Mouse (Mus musculus) intestine, embryonic 16.5 days (tissue): ENCODE data around the gene Flna. TPM values are rescaled to one million over a fixed set of nuclear protein-coding genes. Genes with fewer than 3 reads are reported as not detected.

Source experiments
- ATAC-seq: fragments of 200-750 bp; cut with Nextera tagmentation; 2 replicates; pipeline ENCODE4 v1.8.0; 2017; ENCODE audit warnings: moderate TSS enrichment, moderate library complexity
- H3K27ac ChIP-seq: fragments of 300-500 bp; sonication (generic); 2 replicates; pipeline ENCODE4 v1.5.1; 2014; ENCODE audit warnings: mild to moderate bottlenecking, low read length
- H3K27me3 ChIP-seq: fragments of 300-500 bp; sonication (generic); replicated peaks from 2 replicates; pipeline ENCODE4 v1.6.1; 2014; ENCODE audit warnings: low read length, control low read depth, mixed read lengths; ENCODE audit not compliant: control insufficient read depth, insufficient read depth
- H3K36me3 ChIP-seq: fragments of 300-500 bp; sonication (generic); 2 replicates; pipeline ENCODE4 v1.6.1; 2014; ENCODE audit warnings: low read length, control low read depth; ENCODE audit not compliant: control insufficient read depth, insufficient read depth
- H3K4me1 ChIP-seq: fragments of 300-500 bp; sonication (generic); 2 replicates; pipeline ENCODE4 v1.6.1; 2014; ENCODE audit warnings: low read length, control low read depth, mixed read lengths; ENCODE audit not compliant: control insufficient read depth, insufficient read depth
- H3K4me2 ChIP-seq: fragments of 300-500 bp; sonication (generic); 2 replicates; pipeline ENCODE4 v1.6.1; 2014; ENCODE audit warnings: low read depth, low read length, control low read depth
- H3K4me3 ChIP-seq: fragments of 300-500 bp; sonication (generic); 2 replicates; pipeline ENCODE4 v1.5.1; 2014; ENCODE audit warnings: mild to moderate bottlenecking, low read length
- H3K9ac ChIP-seq: fragments of 300-500 bp; sonication (generic); 2 replicates; pipeline ENCODE4 v1.6.1; 2014; ENCODE audit warnings: low read depth, low read length
- H3K9me3 ChIP-seq: fragments of 300-500 bp; sonication (generic); 2 replicates; pipeline ENCODE4 v1.6.1; 2016; ENCODE audit warnings: low read length, control low read depth; ENCODE audit not compliant: control insufficient read depth
- WGBS: fragments of 180-500 bp; shearing (Covaris S2); extraction: QIAGEN DNeasy Blood & Tissue Kit; methylation state at CpG from one replicate; pipeline ENCODE4 v1.1.7; 2014; 5-methylcytosine and 5-hydroxymethylcytosine counted together
- polyA plus RNA-seq: library from polyadenylated mRNA; unstranded; fragments of >200 nt; fragmentation: Nextera tagmentation; extraction: Ambion mirVana; gene quantifications from 2 replicates; pipeline ENCODE4 v1.2.1, GENCODE M21; 2015

Gene Flna
- polyA plus RNA-seq, 1 experiment from 2014 or later = 240 TPM

GRCm38 (mm10) chrX:74277916-74278315 is 28.3 kb upstream of the Flna start:
- no peaks in the 10 kb centered on the region for H3K9me3 ChIP-seq
- no peak overlapping the region for H3K9ac ChIP-seq
- WGBS = 71% methylated on average over 8 of the region's 8 CpGs
- H3K4me1 ChIP-seq = peaks cover 2% of the 10 kb centered on the region; the same call in 1 of the 2 replicates
- H3K4me2 ChIP-seq = no peak overlapping the region
- H3K4me3 ChIP-seq = no peak overlapping the region
- ATAC-seq = no peak
- H3K36me3 ChIP-seq = no peaks in the 10 kb centered on the region
- no peak overlapping the region for H3K27ac ChIP-seq
- no peaks in the 10 kb centered on the region for H3K27me3 ChIP-seq

DNA sequence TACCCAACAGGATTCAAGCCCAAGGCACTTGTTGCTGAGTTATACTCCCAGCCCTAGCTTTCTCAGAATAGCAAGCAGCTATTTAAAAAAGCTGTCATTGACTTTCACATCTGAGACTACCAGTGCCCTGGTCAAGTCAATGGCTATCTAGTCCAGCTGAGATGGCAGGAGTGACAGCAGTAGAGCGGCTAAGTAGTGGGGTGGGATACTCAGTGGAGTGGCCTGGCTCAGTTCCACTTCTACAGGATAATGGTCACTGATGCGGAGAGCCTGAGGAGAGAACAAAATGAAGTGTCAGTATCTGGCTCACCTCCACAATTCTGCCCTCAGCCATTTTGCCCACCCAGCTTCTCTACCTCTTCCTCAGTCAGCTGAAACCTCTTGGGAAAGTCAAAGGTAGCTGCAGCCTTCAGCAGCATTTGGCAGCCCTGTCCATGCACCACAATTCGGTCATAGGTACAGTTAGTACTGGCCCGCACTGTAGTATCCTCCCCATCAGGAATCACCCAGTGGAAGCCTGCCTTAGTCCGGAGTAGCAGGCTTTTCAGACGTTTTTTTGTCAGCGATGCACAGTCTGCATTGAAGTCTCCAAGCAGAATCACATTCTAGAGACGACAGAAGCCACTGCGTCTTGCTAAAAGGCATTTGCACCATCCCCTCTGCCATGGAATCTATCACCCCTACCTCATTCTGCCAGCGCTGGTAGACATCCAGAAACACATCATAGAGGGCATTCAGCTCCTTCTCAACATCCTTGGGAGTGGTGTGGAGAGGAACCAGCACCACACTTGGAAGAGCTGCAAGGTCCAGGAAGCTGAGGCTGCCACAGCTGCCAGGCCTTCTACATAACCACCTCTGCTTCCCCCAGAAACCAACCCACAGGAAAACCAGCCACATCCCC is 24.1 kb upstream of the Flna start:
- H3K36me3 ChIP-seq = no peaks in the 10 kb centered on the region
- WGBS = 32% methylated on average over 10 of the region's 10 CpGs
- no peak overlapping the region for H3K4me2 ChIP-seq
- H3K27ac ChIP-seq = peak overlapping the region; percentile 23
- H3K27me3 ChIP-seq = no peaks in the 10 kb centered on the region
- no peak overlapping the region for H3K4me3 ChIP-seq
- H3K9me3 ChIP-seq = no peaks in the 10 kb centered on the region
- ATAC-seq = no peak
- no peak overlapping the region for H3K9ac ChIP-seq
- no peaks in the 10 kb centered on the region for H3K4me1 ChIP-seq

DNA sequence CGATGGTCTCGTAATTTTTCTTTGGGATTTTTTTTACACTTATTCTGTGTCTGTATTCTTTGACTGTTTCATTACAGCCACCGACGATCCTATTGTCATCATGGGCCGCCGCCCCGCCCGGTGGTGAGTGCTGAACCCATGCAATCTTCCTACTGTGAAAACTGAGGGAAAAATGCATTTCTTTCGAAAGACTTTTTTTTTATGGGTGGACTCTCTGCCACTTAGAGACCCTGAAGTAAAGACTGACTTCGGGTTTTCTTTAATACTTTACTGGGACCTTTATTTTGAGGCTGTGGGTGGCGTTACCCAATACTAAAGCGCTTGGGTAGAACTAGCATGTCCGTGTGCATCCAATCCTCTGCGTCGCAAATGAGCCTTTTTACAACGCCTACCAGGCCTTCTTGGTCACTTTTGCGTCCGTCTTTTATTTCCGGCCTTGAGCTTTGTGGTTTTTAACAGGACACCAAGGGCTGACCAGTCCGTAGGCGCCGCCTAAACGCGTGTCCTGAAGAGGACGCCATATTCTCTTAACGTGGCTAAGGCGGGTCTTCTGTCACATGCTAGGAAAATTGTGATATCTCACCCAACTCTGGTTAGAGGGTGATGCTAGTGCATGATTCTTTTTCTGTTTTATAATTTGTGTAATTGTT is 21.4 kb upstream of the Flna start:
- Histone ChIP-seq H3K9me3 (no peaks in the 10 kb centered on the region), H3K27me3 (no peaks in the 10 kb centered on the region), H3K4me1 (no peaks in the 10 kb centered on the region), H3K4me2 (peak overlapping the region; percentile 46), H3K4me3 (peak overlapping the region; percentile 62), H3K27ac (peak overlapping the region; percentile 72), H3K9ac (peak overlapping the region; percentile 76), H3K36me3 (no peaks in the 10 kb centered on the region)
- 15% methylated on average over 27 of the region's 27 CpGs for WGBS
- no peak for ATAC-seq

DNA sequence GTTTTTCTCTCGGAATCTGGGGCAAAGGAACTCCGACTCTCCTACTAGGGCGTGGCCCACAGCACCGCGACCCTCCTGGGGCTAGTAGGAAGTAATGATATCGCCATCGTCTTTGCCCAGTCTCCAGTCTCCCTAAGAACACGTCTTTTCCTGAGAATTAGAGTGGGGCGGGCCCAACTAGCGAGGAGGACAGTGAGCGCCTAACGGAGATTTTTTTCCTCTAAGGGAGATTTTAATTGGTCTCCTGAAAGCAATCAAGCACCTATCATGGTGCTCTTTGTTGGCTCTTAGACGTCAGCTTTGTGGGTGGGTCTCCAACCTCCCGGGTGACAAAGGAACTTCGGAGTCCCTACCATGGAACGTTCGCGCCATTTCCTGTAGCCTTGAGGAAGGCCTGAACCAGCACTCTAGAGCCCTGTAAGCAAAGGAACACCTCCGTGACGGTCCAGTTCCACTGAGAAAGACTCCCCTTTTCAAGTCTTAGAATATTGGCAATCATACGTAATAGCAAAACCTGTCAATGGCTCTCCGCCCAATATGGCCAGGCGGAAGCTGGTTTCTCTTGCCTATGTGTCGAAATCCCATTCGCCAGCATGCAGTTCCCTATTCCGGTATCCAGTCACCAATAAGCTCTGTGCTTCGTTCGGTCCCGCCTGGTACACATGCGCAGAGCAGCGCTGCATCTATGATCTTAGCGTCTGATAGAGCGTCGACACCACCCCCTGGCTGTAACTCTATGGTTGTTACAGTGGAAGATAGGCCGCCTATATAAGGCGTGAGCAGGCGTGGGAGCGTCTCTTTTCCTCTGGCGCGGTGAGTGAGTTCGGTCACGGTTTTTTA is 20.7 kb upstream of the Flna start, which contains the start of gene Rpl10:
Rpl10 (plus strand) TSS at position 751 of the 840 bp plus-strand sequence.
- Histone ChIP-seq H3K9ac (peak within 1 kb of the TSS; percentile 76), H3K27me3 (no peaks in the 10 kb centered on the region), H3K36me3 (no peaks in the 10 kb centered on the region), H3K4me3 (peak within 1 kb of the TSS; percentile 62), H3K27ac (peak within 1 kb of the TSS; percentile 93), H3K4me1 (no peaks in the 10 kb centered on the region), H3K4me2 (peak within 1 kb of the TSS; percentile 55), H3K9me3 (no peaks in the 10 kb centered on the region)
- WGBS = 17% methylated on average over 42 of the region's 42 CpGs
- ATAC-seq = peak; percentile 95

- no peaks in the 10 kb centered on the region for H3K9me3 ChIP-seq
- peak overlapping the region; percentile 93 for H3K27ac ChIP-seq
- no peaks in the 10 kb centered on the region for H3K36me3 ChIP-seq
- H3K4me2 ChIP-seq = peak overlapping the region; percentile 55
- WGBS = 31% methylated on average over 3 of the region's 3 CpGs
- no peaks in the 10 kb centered on the region for H3K27me3 ChIP-seq
- ATAC-seq = peak; percentile 61
- peak overlapping the region; percentile 59 for H3K9ac ChIP-seq
- no peaks in the 10 kb centered on the region for H3K4me1 ChIP-seq
- H3K4me3 ChIP-seq = peak overlapping the region; percentile 40
Measured at GRCm38 (mm10) chrX:74269736-74270061, 20.1 kb upstream of the Flna start.

- ATAC-seq = no peak
- Histone ChIP-seq H3K27me3 (no peaks in the 10 kb centered on the region), H3K4me1 (peaks cover 3% of the 10 kb centered on the region; the same call in 1 of the 2 replicates), H3K4me2 (no peak overlapping the region), H3K4me3 (no peak overlapping the region), H3K9ac (no peak overlapping the region), H3K36me3 (no peaks in the 10 kb centered on the region), H3K27ac (no peak overlapping the region), H3K9me3 (no peaks in the 10 kb centered on the region)
- 91% methylated on average over 3 of the region's 3 CpGs for WGBS
Measured at GRCm38 (mm10) chrX:74257746-74258145, 8.1 kb upstream of the Flna start.

GRCm38 (mm10) chrX:74254888-74255565 is 5.4 kb upstream of the Flna start:
- Histone ChIP-seq H3K36me3 (no peaks in the 10 kb centered on the region), H3K27me3 (no peaks in the 10 kb centered on the region), H3K9me3 (no peaks in the 10 kb centered on the region), H3K4me3 (peak overlapping the region; percentile 62), H3K27ac (peak overlapping the region; percentile 92), H3K4me1 (peaks cover 3% of the 10 kb centered on the region; the same call in 1 of the 2 replicates), H3K4me2 (peak overlapping the region; percentile 70), H3K9ac (peak overlapping the region; percentile 77)
- ATAC-seq = peak; percentile 73
- WGBS = 19% methylated on average over 31 of the region's 31 CpGs

GRCm38 (mm10) chrX:74254153-74254887 is 4.7 kb upstream of the Flna start, which contains the start of gene Emd:
TSS of gene Emd (plus strand) at chrX:74254687.
- Histone ChIP-seq H3K4me1 (peaks cover 3% of the 10 kb centered on the region; the same call in 1 of the 2 replicates), H3K9ac (peak within 1 kb of the TSS; percentile 77), H3K27me3 (no peaks in the 10 kb centered on the region), H3K36me3 (no peaks in the 10 kb centered on the region), H3K4me3 (peak within 1 kb of the TSS; percentile 62), H3K27ac (peak within 1 kb of the TSS; percentile 92), H3K4me2 (peak within 1 kb of the TSS; percentile 70), H3K9me3 (no peaks in the 10 kb centered on the region)
- WGBS = 18% methylated on average over 39 of the region's 39 CpGs
- ATAC-seq = peak; percentile 98
